Mouse (Mus musculus): ENCODE results near the gene Inafm2.

The Inafm2 gene

GRCm38 (mm10) chr2:118723693-118724486 lies 21.7 kb upstream of the Inafm2 start:
- CTCF ChIA-PET, result no interaction called here

- CTCF ChIA-PET, result no interaction called here
These were observed 20.0 kb upstream of the Inafm2 start for GRCm38 (mm10) chr2:118725511-118725910.

- CTCF ChIA-PET, result no interaction called here
These were observed 18.7 kb upstream of the Inafm2 start for GRCm38 (mm10) chr2:118726873-118727272.

GRCm38 (mm10) chr2:118727911-118728310 lies 17.6 kb upstream of the Inafm2 start:
- CTCF ChIA-PET, result interaction anchor here (1.1 kb wide), 1 partner anchor 19 kb away, joined by 4 read pairs; no protein-coding TSS in a partner anchor

GRCm38 (mm10) chr2:118728337-118728736 lies 17.2 kb upstream of the Inafm2 start, which contains the start of gene Plcb2:
TSS of gene Plcb2 (minus strand) at chr2:118728438.
- CTCF ChIA-PET, result interaction anchor here (1.1 kb wide), 1 partner anchor 19 kb away, joined by 4 read pairs; no protein-coding TSS in a partner anchor

- CTCF ChIA-PET, result no interaction called here
These were observed 16.4 kb upstream of the Inafm2 start for GRCm38 (mm10) chr2:118729194-118729593.

GRCm38 (mm10) chr2:118729816-118730621 lies 15.5 kb upstream of the Inafm2 start:
- CTCF ChIA-PET, result interaction anchor here (0.6 to 1.3 kb wide), 2 partner anchors 33 to 285 kb away, joined by 4 to 7 read pairs; no protein-coding TSS in a partner anchor

- CTCF ChIA-PET, result interaction anchor here (1.3 kb wide), 1 partner anchor 34 kb away, joined by 4 read pairs; no protein-coding TSS in a partner anchor
These were observed 15.0 kb upstream of the Inafm2 start for GRCm38 (mm10) chr2:118730622-118730915.

- CTCF ChIA-PET, result interaction anchor here (1.7 kb wide), 1 partner anchor 10 kb away, joined by 4 read pairs; no protein-coding TSS in a partner anchor
These were observed 13.6 kb upstream of the Inafm2 start for GRCm38 (mm10) chr2:118731981-118732380.

GRCm38 (mm10) chr2:118733341-118733740 lies 12.2 kb upstream of the Inafm2 start:
- CTCF ChIA-PET, result interaction anchor here (1.7 kb wide), 1 partner anchor 9 kb away, joined by 4 read pairs; no protein-coding TSS in a partner anchor

- CTCF ChIA-PET, result interaction anchor here (0.6 kb wide), 1 partner anchor 142 kb away, joined by 3 read pairs; no protein-coding TSS in a partner anchor
These were observed 5.2 kb upstream of the Inafm2 start for GRCm38 (mm10) chr2:118740341-118740740.

GRCm38 (mm10) chr2:118741183-118741582 lies 4.4 kb upstream of the Inafm2 start:
- CTCF ChIA-PET, result no interaction called here

GRCm38 (mm10) chr2:118743261-118743943 lies 2.2 kb upstream of the Inafm2 start:
- CTCF ChIA-PET, result interaction anchor here (0.6 to 2.0 kb wide), 4 partner anchors 16 to 105 kb away, joined by 3 to 9 read pairs (median 4); no protein-coding TSS in a partner anchor

- CTCF ChIA-PET, result no interaction called here
These were observed 937 bp upstream of the Inafm2 start for GRCm38 (mm10) chr2:118744621-118745020.

- CTCF ChIA-PET, result interaction anchor here (0.6 to 1.4 kb wide), 4 partner anchors 12 to 203 kb away, joined by 3 to 5 read pairs (median 4); partner anchors contain the start of gene Plcb2
These were observed 650 bp downstream of the Inafm2 start for GRCm38 (mm10) chr2:118745915-118746901.

- CTCF ChIA-PET, result interaction anchor here (0.6 to 1.4 kb wide), 4 partner anchors 19 to 204 kb away, joined by 3 to 6 read pairs (median 4); partner anchors contain the start of gene Plcb2
These were observed 1.9 kb downstream of the Inafm2 start for GRCm38 (mm10) chr2:118747301-118747960.

GRCm38 (mm10) chr2:118749341-118749884 lies 3.9 kb downstream of the Inafm2 start:
- CTCF ChIA-PET, result interaction anchor here (0.7 kb wide), 1 partner anchor 165 kb away, joined by 3 read pairs; no protein-coding TSS in a partner anchor

GRCm38 (mm10) chr2:118750476-118750875 lies 4.9 kb downstream of the Inafm2 start:
- CTCF ChIA-PET, result interaction anchor here (0.7 kb wide), 1 partner anchor 306 kb away, joined by 3 read pairs; no protein-coding TSS in a partner anchor
